Mouse (Mus musculus) ES-E14 (cell line): Measurements from ENCODE around the gene Spint3.

Experiments
- HCFC1 ChIP-seq: IDR thresholded peaks from 2 replicates; pipeline ENCODE4 v1.6.1; 2012; ENCODE audit warnings: low read length, inconsistent platforms, borderline replicate concordance; ENCODE audit not compliant: insufficient read depth
- MAFK ChIP-seq: IDR thresholded peaks from 2 replicates; pipeline ENCODE4 v1.6.1; 2014; ENCODE audit warnings: mild to moderate bottlenecking, low read depth, low read length, inconsistent platforms; ENCODE audit not compliant: insufficient read depth

GRCm38 (mm10) chr2:164520782-164521181 lies 52.5 kb downstream of the Spint3 start:
- TF ChIP-seq MAFK: no peak
- no peak for TF ChIP-seq HCFC1
